Mouse (Mus musculus): ENCODE measurements at regions not wholly inside any gene's neighbourhood (a gene's known extent, or its start where the extent isn't known, plus 50 kb on each side); places are given as distances from the start of the nearest gene placed in this dataset.

DNA sequence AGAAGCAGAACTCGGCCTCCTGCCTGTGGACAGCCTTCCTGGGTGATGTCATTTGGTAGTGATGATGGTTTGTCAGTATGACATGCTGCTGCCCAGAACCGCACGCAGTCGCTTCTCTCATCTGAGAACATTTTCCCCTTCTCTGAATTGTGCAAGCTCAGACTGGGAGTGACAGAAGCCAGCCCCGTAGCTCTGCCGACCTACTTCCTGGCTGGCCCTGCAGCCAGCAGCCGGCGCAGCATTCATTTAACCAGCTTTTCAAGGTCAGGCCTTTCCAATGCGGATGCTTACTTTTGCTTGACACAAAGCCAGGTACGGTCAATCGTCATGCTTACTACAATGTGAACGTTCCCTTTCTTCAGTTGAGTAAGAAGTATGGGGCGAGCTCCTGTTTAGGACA lies 390.5 kb downstream of the Slc4a3 start:
- no peaks in the 10 kb centered on the region for H3K4me1 ChIP-seq (ENCODE audit: control insufficient read depth, insufficient read depth, low read length)
- H3K27ac ChIP-seq (ENCODE audit: low read depth, low read length) = no peak overlapping the region
- no peaks in the 10 kb centered on the region for H3K27me3 ChIP-seq (ENCODE audit: control insufficient read depth, insufficient read depth, low read length)
- no peak for ATAC-seq (ENCODE audit: insufficient read depth, low FRiP score, low TSS enrichment)
- H3K9me3 ChIP-seq (ENCODE audit: control insufficient read depth, low read length) = no peaks in the 10 kb centered on the region
- no peak overlapping the region for H3K9ac ChIP-seq (ENCODE audit: low read length)
- WGBS = 87% methylated on average over 13 of the region's 13 CpGs
- DNase-seq (ENCODE audit: low spot score) = no peak
- no peak overlapping the region for H3K4me2 ChIP-seq (ENCODE audit: low read depth)
- H3K36me3 ChIP-seq (ENCODE audit: control insufficient read depth, insufficient read depth, low read length) = no peaks in the 10 kb centered on the region
- no peak overlapping the region for H3K4me3 ChIP-seq (ENCODE audit: low read depth, low read length)

- H3K9ac ChIP-seq (ENCODE audit: low read length) = no peak overlapping the region
- ATAC-seq (ENCODE audit: insufficient read depth, low FRiP score, low TSS enrichment) = no peak
- DNase-seq (ENCODE audit: low spot score) = no peak
- no peak overlapping the region for H3K4me3 ChIP-seq (ENCODE audit: low read depth, low read length)
- no peaks in the 10 kb centered on the region for H3K27me3 ChIP-seq (ENCODE audit: control insufficient read depth, insufficient read depth, low read length)
- no peak overlapping the region for H3K4me2 ChIP-seq (ENCODE audit: low read depth)
- H3K27ac ChIP-seq (ENCODE audit: low read depth, low read length) = no peak overlapping the region
- 87% methylated on average over 5 of the region's 5 CpGs for WGBS
- H3K4me1 ChIP-seq (ENCODE audit: control insufficient read depth, insufficient read depth, low read length) = no peaks in the 10 kb centered on the region
- no peaks in the 10 kb centered on the region for H3K9me3 ChIP-seq (ENCODE audit: control insufficient read depth, low read length)
- H3K36me3 ChIP-seq (ENCODE audit: control insufficient read depth, insufficient read depth, low read length) = no peaks in the 10 kb centered on the region
Measured at GRCm38 (mm10) chr1:75937331-75937730, 391.3 kb downstream of the Slc4a3 start.

GRCm38 (mm10) chr1:75946290-75946839 lies 400.3 kb downstream of the Slc4a3 start:
- 88% methylated on average over 5 of the region's 5 CpGs for WGBS
- no peak for DNase-seq (ENCODE audit: low spot score)

DNA sequence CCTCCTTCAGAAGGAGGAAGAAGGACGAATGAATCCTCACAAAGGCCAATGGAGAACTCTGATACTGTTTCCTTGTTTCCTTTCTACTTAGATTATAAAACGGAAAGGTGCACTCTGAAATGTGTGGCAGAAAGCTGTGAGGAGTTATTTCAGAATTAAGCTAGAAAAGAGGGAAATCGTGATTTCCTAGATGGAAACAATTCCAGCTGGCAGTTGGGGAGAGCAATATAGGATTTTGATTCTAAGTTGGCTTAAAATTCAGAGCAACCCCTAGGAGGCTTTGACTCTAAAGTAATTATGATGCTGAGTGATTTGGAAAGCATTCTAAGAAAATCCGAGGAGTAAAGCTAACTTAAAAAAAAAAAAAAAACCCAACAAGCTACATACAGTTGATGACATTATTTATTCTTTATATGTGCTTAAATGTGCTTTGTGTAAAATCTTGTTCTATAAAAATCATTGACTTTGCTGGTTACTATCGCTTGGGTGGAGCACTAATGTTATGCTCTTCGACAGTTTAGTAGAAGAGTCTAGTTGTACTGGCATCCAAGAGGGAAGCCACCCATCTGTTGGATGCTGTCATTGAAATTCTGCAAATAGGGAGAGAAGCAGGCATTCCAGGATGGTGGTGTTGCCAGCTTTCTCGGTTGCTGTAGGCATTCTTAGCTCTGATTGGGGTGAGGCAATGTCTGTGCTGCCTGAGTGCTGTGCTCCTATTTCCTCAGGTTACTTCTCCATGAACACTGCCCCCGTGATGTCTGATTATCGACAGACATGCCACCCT lies 432.3 kb downstream of the Slc4a3 start:
- Histone ChIP-seq H3K4me3 (ENCODE audit: low read depth, low read length) (no peak overlapping the region), H3K27me3 (ENCODE audit: control insufficient read depth, insufficient read depth, low read length) (no peaks in the 10 kb centered on the region), H3K36me3 (ENCODE audit: control insufficient read depth, insufficient read depth, low read length) (no peaks in the 10 kb centered on the region), H3K9me3 (ENCODE audit: control insufficient read depth, low read length) (no peaks in the 10 kb centered on the region), H3K4me2 (ENCODE audit: low read depth) (no peak overlapping the region), H3K9ac (ENCODE audit: low read length) (no peak overlapping the region), H3K27ac (ENCODE audit: low read depth, low read length) (no peak overlapping the region), H3K4me1 (ENCODE audit: control insufficient read depth, insufficient read depth, low read length) (no peaks in the 10 kb centered on the region)
- no peak for DNase-seq (ENCODE audit: low spot score)
- ATAC-seq (ENCODE audit: insufficient read depth, low FRiP score, low TSS enrichment) = no peak
- 91% methylated on average over 9 of the region's 9 CpGs for WGBS

More at GRCm38 (mm10) chr1:75946290-75946839, 400.3 kb downstream of the Slc4a3 start:
- no peak for ATAC-seq (ENCODE audit: insufficient read depth, low FRiP score, low TSS enrichment)
- Histone ChIP-seq H3K4me3 (ENCODE audit: low read depth, low read length) (no peak overlapping the region), H3K36me3 (ENCODE audit: control insufficient read depth, insufficient read depth, low read length) (no peaks in the 10 kb centered on the region), H3K9me3 (ENCODE audit: control insufficient read depth, low read length) (no peaks in the 10 kb centered on the region), H3K4me2 (ENCODE audit: low read depth) (no peak overlapping the region), H3K27me3 (ENCODE audit: control insufficient read depth, insufficient read depth, low read length) (no peaks in the 10 kb centered on the region), H3K9ac (ENCODE audit: low read length) (no peak overlapping the region), H3K27ac (ENCODE audit: low read depth, low read length) (no peak overlapping the region), H3K4me1 (ENCODE audit: control insufficient read depth, insufficient read depth, low read length) (no peaks in the 10 kb centered on the region)

DNA sequence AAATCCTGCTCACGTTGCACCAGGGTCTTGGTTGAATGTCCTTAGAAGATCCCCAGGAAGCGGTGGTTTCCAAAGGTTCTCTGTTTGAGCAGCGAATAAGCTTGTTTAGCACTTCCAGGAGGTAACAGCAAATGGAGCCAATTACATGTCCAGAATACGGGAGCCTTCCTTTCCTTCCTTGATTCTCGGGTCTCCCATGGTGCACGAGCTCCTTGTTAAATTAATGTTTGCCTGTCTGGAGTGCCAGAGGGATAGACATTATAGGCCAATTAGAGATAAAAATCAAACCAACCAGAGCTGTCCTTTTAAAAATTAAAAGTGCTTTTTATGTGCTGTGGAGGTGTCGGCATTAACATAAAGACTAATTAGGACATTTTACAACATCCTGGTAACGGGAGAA lies 437.0 kb downstream of the Slc4a3 start:
- no peak overlapping the region for H3K4me3 ChIP-seq (ENCODE audit: low read depth, low read length)
- no peak overlapping the region for H3K9ac ChIP-seq (ENCODE audit: low read length)
- H3K4me1 ChIP-seq (ENCODE audit: control insufficient read depth, insufficient read depth, low read length) = no peaks in the 10 kb centered on the region
- H3K9me3 ChIP-seq (ENCODE audit: control insufficient read depth, low read length) = no peaks in the 10 kb centered on the region
- DNase-seq (ENCODE audit: low spot score) = no peak
- 79% methylated on average over 8 of the region's 8 CpGs for WGBS
- H3K27ac ChIP-seq (ENCODE audit: low read depth, low read length) = no peak overlapping the region
- no peak overlapping the region for H3K4me2 ChIP-seq (ENCODE audit: low read depth)
- H3K36me3 ChIP-seq (ENCODE audit: control insufficient read depth, insufficient read depth, low read length) = no peaks in the 10 kb centered on the region
- no peaks in the 10 kb centered on the region for H3K27me3 ChIP-seq (ENCODE audit: control insufficient read depth, insufficient read depth, low read length)
- ATAC-seq (ENCODE audit: insufficient read depth, low FRiP score, low TSS enrichment) = no peak

DNA sequence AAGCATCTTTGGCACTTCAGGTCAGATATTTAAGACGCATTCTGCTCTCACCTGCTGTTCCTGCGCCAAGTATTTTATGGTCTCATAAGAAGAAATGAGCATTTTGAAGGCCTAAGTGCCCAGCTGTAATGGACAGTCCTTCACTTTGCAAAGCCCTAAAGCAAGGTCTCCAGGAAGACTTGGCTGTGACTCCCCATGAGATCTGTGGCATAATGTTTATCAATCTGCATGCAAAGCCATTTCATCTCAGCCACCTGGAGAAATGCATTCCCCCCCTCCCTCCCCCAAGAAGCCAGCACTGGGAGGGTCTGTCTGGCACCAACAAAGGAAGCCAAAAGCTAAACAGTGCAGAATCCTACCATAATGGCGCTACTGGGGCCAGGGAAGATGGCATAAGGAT lies 437.4 kb downstream of the Slc4a3 start:
- Histone ChIP-seq H3K4me2 (ENCODE audit: low read depth) (no peak overlapping the region), H3K4me1 (ENCODE audit: control insufficient read depth, insufficient read depth, low read length) (no peaks in the 10 kb centered on the region), H3K36me3 (ENCODE audit: control insufficient read depth, insufficient read depth, low read length) (no peaks in the 10 kb centered on the region), H3K9me3 (ENCODE audit: control insufficient read depth, low read length) (no peaks in the 10 kb centered on the region), H3K4me3 (ENCODE audit: low read depth, low read length) (no peak overlapping the region), H3K27me3 (ENCODE audit: control insufficient read depth, insufficient read depth, low read length) (no peaks in the 10 kb centered on the region), H3K9ac (ENCODE audit: low read length) (no peak overlapping the region), H3K27ac (ENCODE audit: low read depth, low read length) (no peak overlapping the region)
- WGBS = 89% methylated on average over 3 of the region's 3 CpGs
- no peak for ATAC-seq (ENCODE audit: insufficient read depth, low FRiP score, low TSS enrichment)
- no peak for DNase-seq (ENCODE audit: low spot score)

DNA sequence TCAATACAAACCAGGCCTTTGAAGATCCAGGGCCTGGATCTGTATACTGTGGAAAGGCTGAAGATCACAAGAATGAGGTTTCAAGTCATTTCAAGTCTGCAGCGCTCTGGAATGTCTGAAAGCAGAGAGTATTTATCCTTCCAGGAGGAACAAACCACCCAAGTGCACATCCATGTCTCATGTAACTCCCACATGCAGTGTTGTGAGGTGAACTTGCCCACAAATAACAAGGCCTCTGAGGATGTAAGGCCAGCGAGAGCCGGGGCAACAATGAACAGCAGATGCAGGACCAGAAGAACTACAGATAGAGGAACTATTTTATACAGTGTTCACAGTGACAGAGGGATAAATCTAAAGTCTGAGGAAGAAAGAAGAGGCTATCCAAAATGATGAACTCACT lies 442.4 kb downstream of the Slc4a3 start:
- no peaks in the 10 kb centered on the region for H3K36me3 ChIP-seq (ENCODE audit: control insufficient read depth, insufficient read depth, low read length)
- DNase-seq (ENCODE audit: low spot score) (no peak), ATAC-seq (ENCODE audit: insufficient read depth, low FRiP score, low TSS enrichment) (no peak)
- no peaks in the 10 kb centered on the region for H3K9me3 ChIP-seq (ENCODE audit: control insufficient read depth, low read length)
- no peak overlapping the region for H3K9ac ChIP-seq (ENCODE audit: low read length)
- H3K27me3 ChIP-seq (ENCODE audit: control insufficient read depth, insufficient read depth, low read length) = no peaks in the 10 kb centered on the region
- no peak overlapping the region for H3K4me3 ChIP-seq (ENCODE audit: low read depth, low read length)
- WGBS = 83% methylated on average over 3 of the region's 3 CpGs
- H3K4me2 ChIP-seq (ENCODE audit: low read depth) = no peak overlapping the region
- no peaks in the 10 kb centered on the region for H3K4me1 ChIP-seq (ENCODE audit: control insufficient read depth, insufficient read depth, low read length)
- no peak overlapping the region for H3K27ac ChIP-seq (ENCODE audit: low read depth, low read length)

- no peaks in the 10 kb centered on the region for H3K4me1 ChIP-seq (ENCODE audit: control insufficient read depth, insufficient read depth, low read length)
- H3K27me3 ChIP-seq (ENCODE audit: control insufficient read depth, insufficient read depth, low read length) = no peaks in the 10 kb centered on the region
- no peak overlapping the region for H3K4me2 ChIP-seq (ENCODE audit: low read depth)
- H3K9ac ChIP-seq (ENCODE audit: low read length) = no peak overlapping the region
- H3K4me3 ChIP-seq (ENCODE audit: low read depth, low read length) = no peak overlapping the region
- no peak overlapping the region for H3K27ac ChIP-seq (ENCODE audit: low read depth, low read length)
- H3K36me3 ChIP-seq (ENCODE audit: control insufficient read depth, insufficient read depth, low read length) = no peaks in the 10 kb centered on the region
- no peaks in the 10 kb centered on the region for H3K9me3 ChIP-seq (ENCODE audit: control insufficient read depth, low read length)
- ATAC-seq (ENCODE audit: insufficient read depth, low FRiP score, low TSS enrichment) (no peak), DNase-seq (ENCODE audit: low spot score) (no peak)
- 92% methylated on average over 3 of the region's 3 CpGs for WGBS
Measured at GRCm38 (mm10) chr1:75992039-75992438, 446.0 kb downstream of the Slc4a3 start.

DNA sequence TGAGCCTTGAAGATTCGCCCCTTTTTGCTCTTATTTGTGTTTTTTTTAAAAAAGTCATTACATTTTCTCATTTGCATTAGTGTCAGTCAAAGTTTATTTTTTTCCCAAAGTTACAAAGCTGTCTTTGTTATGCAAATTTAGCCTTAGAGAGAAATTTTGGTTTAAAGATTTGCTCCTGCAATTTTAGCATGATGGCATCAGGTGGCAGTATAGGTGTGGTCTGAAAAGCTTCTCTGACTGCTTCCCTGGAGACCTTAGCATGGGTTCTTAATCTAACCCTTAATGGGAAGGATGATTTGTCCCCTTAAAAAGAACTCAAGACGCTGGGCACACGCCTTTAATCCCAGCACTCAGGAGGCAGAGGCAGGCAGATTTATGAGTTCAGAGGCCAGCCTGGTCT lies 451.2 kb downstream of the Slc4a3 start:
- H3K4me1 ChIP-seq (ENCODE audit: control insufficient read depth, insufficient read depth, low read length) = no peaks in the 10 kb centered on the region
- no peaks in the 10 kb centered on the region for H3K36me3 ChIP-seq (ENCODE audit: control insufficient read depth, insufficient read depth, low read length)
- H3K9ac ChIP-seq (ENCODE audit: low read length) = no peak overlapping the region
- DNase-seq (ENCODE audit: low spot score) (no peak), ATAC-seq (ENCODE audit: insufficient read depth, low FRiP score, low TSS enrichment) (no peak)
- no peaks in the 10 kb centered on the region for H3K9me3 ChIP-seq (ENCODE audit: control insufficient read depth, low read length)
- no peak overlapping the region for H3K4me3 ChIP-seq (ENCODE audit: low read depth, low read length)
- no peaks in the 10 kb centered on the region for H3K27me3 ChIP-seq (ENCODE audit: control insufficient read depth, insufficient read depth, low read length)
- H3K4me2 ChIP-seq (ENCODE audit: low read depth) = no peak overlapping the region
- no peak overlapping the region for H3K27ac ChIP-seq (ENCODE audit: low read depth, low read length)
- WGBS = 67% methylated on average over 3 of the region's 3 CpGs

Data from neural tube, embryonic 11.5 days (tissue).